Mouse (Mus musculus): ENCODE measurements around the gene Dclk1.

DNA sequence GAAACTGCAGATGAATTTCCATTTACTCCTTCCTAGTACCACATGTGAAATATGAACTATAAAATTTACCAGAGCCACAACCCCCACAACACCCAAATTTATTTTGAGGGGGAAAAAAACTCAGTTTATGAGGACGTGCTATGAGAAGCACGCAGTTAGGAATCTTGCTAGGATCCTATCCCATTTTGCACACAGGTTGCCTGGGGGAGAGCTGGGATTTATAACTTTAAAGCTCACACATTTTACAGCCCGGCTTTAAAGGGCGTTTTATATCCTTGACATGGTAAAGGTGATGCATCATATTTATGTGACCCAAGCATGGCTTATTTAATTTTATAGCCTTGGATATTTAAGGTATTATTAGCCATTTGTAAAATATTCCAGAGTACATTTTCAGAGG, 237.1 kb downstream of the Dclk1 start:
- TF ChIP-seq GATA1 (IDR thresholded peaks at IDR 0.05; ENCODE audit: low read length) (no peak), TAL1 (IDR thresholded peaks at IDR 0.05; ENCODE audit: low read length) (no peak)

All from erythroblast, embryonic 14.5 days (primary cell).